Mouse (Mus musculus) thymus, postnatal 25 days (tissue): Measurements from ENCODE around the gene Rpl26.
A peak's percentile ranks its signal among the peaks of the same experiment; 100 is the strongest.

Source experiments
- DNase-seq: peaks from one replicate; pipeline ENCODE4 v3.0.0; 2022

The Rpl26 gene

GRCm38 (mm10) chr11:68891823-68892222, 9.6 kb upstream of the Rpl26 start:
- no peak for DNase-seq

GRCm38 (mm10) chr11:68892233-68892832, 9.1 kb upstream of the Rpl26 start:
- DNase-seq, result no peak

GRCm38 (mm10) chr11:68893911-68894464, 7.4 kb upstream of the Rpl26 start:
- no peak for DNase-seq

GRCm38 (mm10) chr11:68896247-68896646, 5.1 kb upstream of the Rpl26 start:
- DNase-seq, result no peak

GRCm38 (mm10) chr11:68897120-68897519, 4.3 kb upstream of the Rpl26 start:
- DNase-seq, result peak; percentile 60

- DNase-seq, result no peak
Measured at GRCm38 (mm10) chr11:68897838-68898237, 3.5 kb upstream of the Rpl26 start.

GRCm38 (mm10) chr11:68898790-68899189, 2.6 kb upstream of the Rpl26 start:
- DNase-seq, result no peak

GRCm38 (mm10) chr11:68899815-68900214, 1.6 kb upstream of the Rpl26 start:
- no peak for DNase-seq

GRCm38 (mm10) chr11:68900519-68901350, 648 bp upstream of the Rpl26 start:
- DNase-seq, result no peak

GRCm38 (mm10) chr11:68902047-68902364, 623 bp downstream of the Rpl26 start:
- DNase-seq, result no peak

- DNase-seq, result no peak
Measured at GRCm38 (mm10) chr11:68902367-68902766, 984 bp downstream of the Rpl26 start.

GRCm38 (mm10) chr11:68902823-68903222, 1.4 kb downstream of the Rpl26 start:
- DNase-seq, result no peak

- DNase-seq, result no peak
Measured at GRCm38 (mm10) chr11:68903775-68904174, 2.4 kb downstream of the Rpl26 start.

GRCm38 (mm10) chr11:68904375-68905137, 3.2 kb downstream of the Rpl26 start:
- DNase-seq, result peak; percentile 76

GRCm38 (mm10) chr11:68905138-68905531, 3.8 kb downstream of the Rpl26 start:
- DNase-seq, result no peak

- no peak for DNase-seq
Measured at GRCm38 (mm10) chr11:68905665-68906460, 4.5 kb downstream of the Rpl26 start.

GRCm38 (mm10) chr11:68906461-68906790, 5.0 kb downstream of the Rpl26 start:
- DNase-seq, result no peak

GRCm38 (mm10) chr11:68907251-68907650, 5.9 kb downstream of the Rpl26 start:
- no peak for DNase-seq

GRCm38 (mm10) chr11:68908846-68909503, 7.6 kb downstream of the Rpl26 start:
- DNase-seq, result no peak

- DNase-seq, result no peak
Measured at GRCm38 (mm10) chr11:68911531-68912177, 10.3 kb downstream of the Rpl26 start.

- DNase-seq, result no peak
Measured at GRCm38 (mm10) chr11:68914566-68914965, 13.2 kb downstream of the Rpl26 start.

GRCm38 (mm10) chr11:68923191-68923590, 21.8 kb downstream of the Rpl26 start:
- DNase-seq, result no peak
